Mouse (Mus musculus) neural tube, embryonic 11.5 days (tissue): ENCODE results near the gene Ffar2. TPM values are rescaled to one million over a fixed set of nuclear protein-coding genes. Genes with fewer than 3 reads are reported as not detected.

Experiments used
- ATAC-seq: fragments of 200-750 bp; cut with Nextera tagmentation; 2 replicates; pipeline ENCODE4 v1.8.0; 2017; ENCODE audit warnings: moderate number of reproducible peaks, mild to moderate bottlenecking, moderate TSS enrichment, moderate library complexity; ENCODE audit not compliant: insufficient read depth, low FRiP score, low TSS enrichment
- DNase-seq: peaks from one replicate; pipeline ENCODE4 v3.0.0-alpha.2; 2015; ENCODE audit warnings: low spot score
- H3K27ac ChIP-seq: fragments of 300-500 bp; sonication (generic); 2 replicates; pipeline ENCODE4 v1.5.1; 2014; ENCODE audit warnings: low read depth, mild to moderate bottlenecking, low read length
- H3K27me3 ChIP-seq: fragments of 300-500 bp; sonication (generic); 2 replicates; pipeline ENCODE4 v1.6.1; 2014; ENCODE audit warnings: mild to moderate bottlenecking, low read length, mixed read lengths; ENCODE audit not compliant: control insufficient read depth, insufficient read depth
- H3K36me3 ChIP-seq: fragments of 300-500 bp; sonication (generic); 2 replicates; pipeline ENCODE4 v1.6.1; 2014; ENCODE audit warnings: mild to moderate bottlenecking, low read length, moderate library complexity, mixed read lengths; ENCODE audit not compliant: control insufficient read depth, insufficient read depth
- H3K4me1 ChIP-seq: fragments of 300-500 bp; sonication (generic); 2 replicates; pipeline ENCODE4 v1.6.1; 2014; ENCODE audit warnings: low read length, mixed read lengths; ENCODE audit not compliant: control insufficient read depth, insufficient read depth
- H3K4me2 ChIP-seq: fragments of 300-500 bp; sonication (generic); 2 replicates; pipeline ENCODE4 v1.6.1; 2014; ENCODE audit warnings: low read depth, mild to moderate bottlenecking, moderate library complexity
- H3K4me3 ChIP-seq: fragments of 300-500 bp; sonication (generic); 2 replicates; pipeline ENCODE4 v1.5.1; 2014; ENCODE audit warnings: low read depth, low read length
- H3K9ac ChIP-seq: fragments of 300-500 bp; sonication (generic); 2 replicates; pipeline ENCODE4 v1.6.1; 2014; ENCODE audit warnings: mild to moderate bottlenecking, low read length
- H3K9me3 ChIP-seq: fragments of 300-500 bp; sonication (generic); 2 replicates; pipeline ENCODE4 v1.6.1; 2016; ENCODE audit warnings: low read length; ENCODE audit not compliant: control insufficient read depth
- WGBS: fragments of 180-500 bp; shearing (Covaris S2); extraction: QIAGEN DNeasy Blood & Tissue Kit; methylation state at CpG from one replicate; pipeline ENCODE4 v1.1.7; 2014; 5-methylcytosine and 5-hydroxymethylcytosine counted together
- polyA plus RNA-seq: library from polyadenylated mRNA; unstranded; fragments of >200 nt; fragmentation: Nextera tagmentation; extraction: Ambion mirVana; gene quantifications from 2 replicates; pipeline ENCODE4 v1.2.1, GENCODE M21; 2014

Ffar2 gene
- polyA plus RNA-seq, 1 experiment from 2014 or later: not detected

DNA sequence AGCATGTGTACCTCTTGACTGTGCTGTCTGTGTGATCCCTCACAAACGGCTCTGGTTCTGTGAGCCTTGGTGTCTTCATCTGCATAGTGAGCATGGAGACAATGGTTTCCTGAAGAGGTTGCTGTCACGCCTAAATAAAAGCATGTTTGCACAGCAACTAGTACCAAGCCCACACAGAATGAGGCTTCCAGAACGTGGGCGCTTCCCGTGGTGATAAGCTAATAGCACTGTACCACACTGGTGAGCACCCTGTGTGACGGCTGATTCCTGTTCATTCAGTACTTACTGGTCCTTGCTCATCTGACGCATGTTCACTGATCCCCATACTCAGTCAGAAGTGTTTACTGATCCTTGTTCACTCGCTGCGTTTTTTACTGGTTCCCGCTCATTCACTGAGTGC, 33.4 kb downstream of the Ffar2 start:
- no peak overlapping the region for H3K9ac ChIP-seq
- no peaks in the 10 kb centered on the region for H3K9me3 ChIP-seq
- 87% methylated on average over 10 of the region's 10 CpGs for WGBS
- no peaks in the 10 kb centered on the region for H3K36me3 ChIP-seq
- no peaks in the 10 kb centered on the region for H3K4me1 ChIP-seq
- no peak overlapping the region for H3K4me3 ChIP-seq
- ATAC-seq: no peak
- no peak for DNase-seq
- H3K27ac ChIP-seq: no peak overlapping the region
- H3K4me2 ChIP-seq: no peak overlapping the region
- H3K27me3 ChIP-seq: no peaks in the 10 kb centered on the region

DNA sequence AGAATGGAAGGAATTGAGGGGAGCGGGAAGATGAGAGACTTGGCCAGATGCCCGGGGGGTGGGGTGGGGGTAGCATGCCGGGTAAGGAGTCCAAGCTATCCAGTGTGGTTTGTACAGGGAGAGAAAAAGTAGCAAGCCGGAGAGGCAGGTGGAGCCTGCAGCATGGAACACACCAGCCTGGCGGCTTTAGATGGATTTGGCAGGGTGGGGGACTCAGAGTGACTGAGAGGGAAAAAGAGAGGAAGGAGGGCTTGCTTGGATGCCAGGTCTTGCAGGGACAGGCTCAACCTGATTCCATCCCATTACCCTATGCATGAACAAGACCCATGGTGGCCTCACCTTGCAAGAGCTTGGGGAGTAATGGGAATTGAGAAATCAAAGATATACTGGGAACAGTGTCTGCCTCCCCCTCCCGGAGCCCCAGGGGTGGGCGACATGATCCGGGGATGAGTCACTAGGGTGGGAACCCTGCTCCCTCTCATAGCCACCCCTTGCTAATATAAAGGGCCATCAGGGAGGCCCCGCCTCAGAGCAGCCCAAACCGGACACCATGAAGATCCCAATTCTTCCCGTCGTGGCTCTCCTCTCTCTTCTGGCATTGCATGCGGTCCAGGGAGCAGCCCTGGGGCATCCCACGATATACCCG, 36.1 kb downstream of the Ffar2 start, which contains the start of gene Krtdap:
Gene Krtdap (plus strand): TSS at position 520 of the 646 bp plus-strand sequence.
- Histone ChIP-seq H3K36me3 (no peaks in the 10 kb centered on the region), H3K27ac (no peak within 1 kb of the TSS), H3K4me2 (no peak within 1 kb of the TSS), H3K4me3 (no peak within 1 kb of the TSS), H3K27me3 (no peaks in the 10 kb centered on the region), H3K4me1 (no peaks in the 10 kb centered on the region), H3K9ac (no peak within 1 kb of the TSS), H3K9me3 (no peaks in the 10 kb centered on the region)
- 53% methylated on average over 15 of the region's 15 CpGs for WGBS
- ATAC-seq (no peak), DNase-seq (no peak)

DNA sequence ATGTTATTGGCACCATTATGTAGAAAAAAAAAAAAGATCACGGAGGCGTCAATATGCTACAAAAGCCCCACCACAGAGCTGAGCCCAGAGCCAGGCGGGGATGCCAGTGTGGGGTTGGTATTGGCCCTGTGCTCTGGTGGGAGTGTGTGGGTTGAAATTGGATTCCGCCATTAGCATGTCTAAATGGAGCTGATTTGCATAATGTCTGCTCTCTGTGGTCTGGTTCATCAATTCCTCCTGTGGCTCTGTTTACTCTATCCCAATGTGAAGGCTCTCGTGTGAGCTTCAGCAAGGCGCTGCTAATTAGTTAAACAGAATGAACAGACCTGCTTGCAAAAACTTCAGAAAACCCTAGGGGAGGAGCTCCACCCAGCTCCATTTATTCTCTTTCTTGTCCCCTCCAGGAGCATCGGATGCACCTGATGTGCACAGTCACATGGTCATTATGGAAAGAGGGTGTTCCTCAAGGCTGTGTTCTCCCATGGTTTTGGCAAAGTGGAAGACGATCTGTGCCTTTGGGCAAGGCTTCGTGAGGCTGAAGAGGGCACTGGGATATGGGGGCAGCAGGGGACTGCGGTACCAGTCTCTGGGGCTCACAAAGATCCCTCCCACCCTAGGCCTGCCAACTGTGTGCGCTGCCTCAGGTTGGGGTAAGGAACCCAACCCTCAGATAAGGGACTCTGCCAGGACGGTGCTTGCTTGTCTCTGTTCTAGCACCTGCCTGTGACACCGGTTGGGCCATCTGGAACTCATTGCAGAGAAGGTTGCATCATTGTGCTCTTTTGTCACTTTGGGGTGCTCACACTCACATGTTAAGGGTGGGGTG, 37.6 kb downstream of the Ffar2 start:
- DNase-seq (no peak), ATAC-seq (no peak)
- 65% methylated on average over 13 of the region's 13 CpGs for WGBS

GRCm38 (mm10) chr7:30785154-30785553, 38.4 kb downstream of the Ffar2 start:
- Histone ChIP-seq H3K9ac (no peak overlapping the region), H3K36me3 (no peaks in the 10 kb centered on the region), H3K9me3 (no peaks in the 10 kb centered on the region), H3K27ac (no peak overlapping the region), H3K4me2 (no peak overlapping the region), H3K27me3 (no peaks in the 10 kb centered on the region), H3K4me1 (no peaks in the 10 kb centered on the region), H3K4me3 (no peak overlapping the region)
- WGBS: 56% methylated on average over 1 of the region's 1 CpGs
- DNase-seq (no peak), ATAC-seq (no peak)

More for the DNA sequence above, 37.6 kb downstream of the Ffar2 start:
- Histone ChIP-seq H3K9ac (no peak overlapping the region), H3K27me3 (no peaks in the 10 kb centered on the region), H3K4me2 (no peak overlapping the region), H3K27ac (no peak overlapping the region), H3K36me3 (no peaks in the 10 kb centered on the region), H3K9me3 (no peaks in the 10 kb centered on the region), H3K4me1 (no peaks in the 10 kb centered on the region), H3K4me3 (no peak overlapping the region)

DNA sequence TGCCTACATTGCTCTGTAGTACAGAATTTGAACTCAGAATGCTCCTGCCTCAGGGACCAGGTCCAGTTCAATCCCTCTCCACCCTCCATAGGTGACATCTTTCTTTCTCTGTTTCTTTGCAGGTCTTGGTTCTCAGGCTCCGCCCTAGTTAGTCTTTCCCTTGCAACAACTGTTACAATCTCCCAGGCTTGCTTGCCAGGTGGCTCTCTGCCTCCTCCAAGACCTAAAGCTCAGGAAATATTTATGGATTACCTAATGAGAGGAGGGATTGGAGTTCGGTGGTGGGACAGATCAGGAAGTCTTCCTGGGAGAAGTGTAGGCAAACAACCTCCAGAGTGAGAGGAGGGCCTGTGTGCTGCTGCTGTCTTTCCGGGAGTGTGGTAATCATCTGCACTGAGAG, 40.9 kb downstream of the Ffar2 start:
- Histone ChIP-seq H3K36me3 (no peaks in the 10 kb centered on the region), H3K4me3 (no peak overlapping the region), H3K27me3 (no peaks in the 10 kb centered on the region), H3K9ac (no peak overlapping the region), H3K4me2 (no peak overlapping the region), H3K27ac (no peak overlapping the region), H3K4me1 (no peaks in the 10 kb centered on the region), H3K9me3 (no peaks in the 10 kb centered on the region)
- DNase-seq (no peak), ATAC-seq (no peak)
- WGBS: 77% methylated on average over 3 of the region's 3 CpGs

- Histone ChIP-seq H3K27ac (no peak overlapping the region), H3K4me1 (no peaks in the 10 kb centered on the region), H3K9me3 (no peaks in the 10 kb centered on the region), H3K4me3 (no peak overlapping the region), H3K27me3 (no peaks in the 10 kb centered on the region), H3K4me2 (no peak overlapping the region), H3K36me3 (no peaks in the 10 kb centered on the region), H3K9ac (no peak overlapping the region)
- no peak for DNase-seq
- 67% methylated on average over 4 of the region's 4 CpGs for WGBS
- ATAC-seq: no peak
Observed at GRCm38 (mm10) chr7:30781792-30782191, 41.8 kb downstream of the Ffar2 start.

- Histone ChIP-seq H3K9me3 (no peaks in the 10 kb centered on the region), H3K36me3 (no peaks in the 10 kb centered on the region), H3K27me3 (no peaks in the 10 kb centered on the region), H3K4me2 (no peak overlapping the region), H3K4me1 (no peaks in the 10 kb centered on the region), H3K27ac (no peak overlapping the region), H3K4me3 (no peak overlapping the region), H3K9ac (no peak overlapping the region)
- ATAC-seq (no peak), DNase-seq (no peak)
- 82% methylated on average over 1 of the region's 1 CpGs for WGBS
Observed at GRCm38 (mm10) chr7:30777911-30778310, 45.7 kb downstream of the Ffar2 start.

DNA sequence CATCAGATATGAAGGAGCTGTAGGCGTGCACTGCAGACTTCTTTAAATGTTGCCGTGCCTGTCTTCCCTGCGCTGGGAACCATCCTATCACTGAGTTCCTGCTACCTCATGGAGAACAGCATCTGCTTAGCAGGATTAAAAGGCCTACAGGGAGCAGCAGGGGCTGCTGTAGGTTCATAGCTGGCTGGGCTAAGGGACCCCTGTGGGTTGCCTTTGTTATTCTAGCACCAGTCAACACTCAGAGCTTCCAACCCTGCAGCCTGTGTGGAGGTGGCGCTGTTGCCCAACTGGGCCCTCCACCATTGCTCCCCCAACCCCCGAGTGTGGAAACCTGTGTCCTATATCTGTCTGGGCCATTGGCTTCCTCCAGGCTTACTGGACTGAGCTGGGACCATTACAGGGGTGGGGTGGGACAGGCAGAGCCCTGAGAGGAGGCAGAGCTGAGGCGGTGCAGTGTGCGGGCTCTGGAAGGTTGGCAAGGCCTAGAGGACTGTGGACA, 46.4 kb downstream of the Ffar2 start:
- no peaks in the 10 kb centered on the region for H3K36me3 ChIP-seq
- no peaks in the 10 kb centered on the region for H3K27me3 ChIP-seq
- DNase-seq: no peak
- no peak for ATAC-seq
- no peak overlapping the region for H3K9ac ChIP-seq
- H3K4me3 ChIP-seq: no peak overlapping the region
- H3K4me1 ChIP-seq: no peaks in the 10 kb centered on the region
- H3K9me3 ChIP-seq: no peaks in the 10 kb centered on the region
- no peak overlapping the region for H3K4me2 ChIP-seq
- 55% methylated on average over 7 of the region's 7 CpGs for WGBS
- no peak overlapping the region for H3K27ac ChIP-seq

DNA sequence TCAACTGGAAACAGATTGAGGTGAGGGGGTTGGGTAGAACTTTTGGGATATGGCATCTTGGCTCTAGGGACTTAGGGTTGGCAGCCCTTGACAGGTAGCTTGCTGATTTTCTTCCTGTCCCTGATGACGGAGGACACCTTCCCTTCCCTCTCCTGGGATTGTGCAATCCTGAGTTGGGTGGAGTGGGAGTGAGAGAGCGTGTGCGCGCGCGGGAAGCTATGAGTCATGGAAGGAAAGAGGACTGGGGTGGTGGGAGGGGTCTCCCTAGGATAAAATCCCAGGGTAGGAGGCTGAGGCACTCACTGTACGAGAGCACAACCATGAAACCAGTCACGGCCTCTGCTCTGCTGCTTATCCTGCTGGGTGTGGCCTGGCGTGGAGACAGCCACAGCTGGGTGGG, 47.5 kb downstream of the Ffar2 start:
- no peak for ATAC-seq
- WGBS: 87% methylated on average over 9 of the region's 9 CpGs

More for the DNA sequence above, 47.5 kb downstream of the Ffar2 start:
- no peaks in the 10 kb centered on the region for H3K27me3 ChIP-seq
- no peak overlapping the region for H3K4me2 ChIP-seq
- no peaks in the 10 kb centered on the region for H3K36me3 ChIP-seq
- H3K4me1 ChIP-seq: no peaks in the 10 kb centered on the region
- no peak overlapping the region for H3K4me3 ChIP-seq
- no peak for DNase-seq
- H3K27ac ChIP-seq: no peak overlapping the region
- no peaks in the 10 kb centered on the region for H3K9me3 ChIP-seq
- H3K9ac ChIP-seq: no peak overlapping the region
